Mouse (Mus musculus) CH12.LX (cell line): Measurements from ENCODE around the gene Katna1. TPM values are rescaled to one million over a fixed set of nuclear protein-coding genes. Genes with fewer than 3 reads are reported as not detected.

Source experiments
- DNase-seq: peaks from one replicate; pipeline ENCODE4 v3.0.0-alpha.2; 2013; ENCODE audit errors: extremely low read depth
- H3K27ac ChIP-seq: 2 replicates; pipeline ENCODE4 v1.5.1; 2012; ENCODE audit warnings: low read depth, mild to moderate bottlenecking, control low read depth, moderate library complexity; ENCODE audit not compliant: insufficient read depth
- H3K27me3 ChIP-seq: replicated peaks from 2 replicates; pipeline ENCODE3; 2012; ENCODE audit warnings: inconsistent platforms
- H3K36me3 ChIP-seq, 2 experiments: replicated peaks in 1 of 2; 2 replicates each; pipeline versions ENCODE3 to v1.6.1; 2012; ENCODE audit warnings: inconsistent platforms in 1 of 2, low read length in 1 of 2, mild to moderate bottlenecking in 1 of 2, mixed read lengths in 1 of 2, moderate library complexity in 1 of 2; ENCODE audit not compliant: control insufficient read depth in 1 of 2, insufficient read depth in 1 of 2
- H3K4me1 ChIP-seq, 2 experiments: 2 replicates each; pipeline ENCODE4 v1.6.1; 2012; ENCODE audit warnings: inconsistent platforms in 1 of 2, moderate library complexity in 1 of 2; ENCODE audit not compliant: insufficient read depth in 2 of 2, control insufficient read depth in 1 of 2
- H3K4me2 ChIP-seq: 2 replicates; pipeline ENCODE4 v1.6.1; 2012; ENCODE audit warnings: low read depth, mild to moderate bottlenecking, control low read depth; ENCODE audit not compliant: poor library complexity, insufficient read depth, severe bottlenecking
- H3K4me3 ChIP-seq, 3 experiments: fragments of 150-350 bp in 1 of 3; sonication (generic) in 1 of 3; replicated peaks in 1 of 3; 2 replicates each; pipeline versions ENCODE3 to v1.5.1; 2011 to 2012; ENCODE audit warnings: low read depth in 2 of 3, low read length in 2 of 3, mild to moderate bottlenecking in 2 of 3, moderate library complexity in 2 of 3, control low read depth in 1 of 3, improper control_type of control experiment in 1 of 3, inconsistent platforms in 1 of 3, mixed read lengths in 1 of 3; ENCODE audit not compliant: poor library complexity in 1 of 3
- H3K79me2 ChIP-seq: replicated peaks from 2 replicates; pipeline ENCODE4 v1.6.1; 2012; ENCODE audit warnings: mild to moderate bottlenecking, moderate library complexity; ENCODE audit not compliant: control insufficient read depth, poor library complexity, insufficient read depth, severe bottlenecking; ENCODE audit errors: extremely low read depth
- H3K9ac ChIP-seq: 2 replicates; pipeline ENCODE4 v1.6.1; 2012; ENCODE audit warnings: low read depth, mild to moderate bottlenecking, control low read depth, moderate library complexity; ENCODE audit not compliant: insufficient read depth
- H3K9me3 ChIP-seq: replicated peaks from 2 replicates; pipeline ENCODE3; 2012; ENCODE audit warnings: low read length, inconsistent platforms, mixed read lengths
- CHD1 ChIP-seq: IDR thresholded peaks from 2 replicates; pipeline ENCODE4 v1.6.1; 2012; ENCODE audit warnings: low read depth, low read length, improper control_type of control experiment, inconsistent platforms
- CHD2 ChIP-seq: IDR thresholded peaks from 2 replicates; pipeline ENCODE4 v1.6.1; 2011; ENCODE audit warnings: low read length, improper control_type of control experiment
- CTCF ChIP-seq, 2 experiments: IDR thresholded peaks in 1 of 2; conservative IDR thresholded peaks in 1 of 2; 2 replicates each; pipeline ENCODE4 v1.5.1; 2011 to 2012; ENCODE audit warnings: low read depth in 2 of 2, low read length in 2 of 2, improper control_type of control experiment in 1 of 2, inconsistent platforms in 1 of 2, mild to moderate bottlenecking in 1 of 2, moderate library complexity in 1 of 2
- E2F4 ChIP-seq: IDR thresholded peaks from 2 replicates; pipeline ENCODE4 v1.6.1; 2011; ENCODE audit warnings: low read depth, low read length, improper control_type of control experiment; ENCODE audit not compliant: insufficient replicate concordance
- ELF1 ChIP-seq: IDR thresholded peaks from 2 replicates; pipeline ENCODE4 v1.6.1; 2014; ENCODE audit warnings: low read depth, mild to moderate bottlenecking, inconsistent platforms, low read length, improper control_type of control experiment
- GABPA ChIP-seq: IDR thresholded peaks from 2 replicates; pipeline ENCODE4 v1.6.1; 2012; ENCODE audit warnings: low read depth, low read length, improper control_type of control experiment, inconsistent platforms; ENCODE audit not compliant: insufficient replicate concordance
- MAFK ChIP-seq: IDR thresholded peaks from 2 replicates; pipeline ENCODE4 v1.6.1; 2011; ENCODE audit warnings: low read length, improper control_type of control experiment; ENCODE audit not compliant: insufficient replicate concordance
- MAZ ChIP-seq: IDR thresholded peaks from 2 replicates; pipeline ENCODE4 v1.6.1; 2012; ENCODE audit warnings: low read depth, mild to moderate bottlenecking, inconsistent platforms, low read length, improper control_type of control experiment, moderate library complexity
- MXI1 ChIP-seq: IDR thresholded peaks from 2 replicates; pipeline ENCODE4 v1.6.1; 2011; ENCODE audit warnings: mild to moderate bottlenecking, low read depth, low read length, improper control_type of control experiment
- NRF1 ChIP-seq: IDR thresholded peaks from 2 replicates; pipeline ENCODE4 v1.6.1; 2014; ENCODE audit warnings: low read depth, mild to moderate bottlenecking, inconsistent platforms, low read length, improper control_type of control experiment, moderate library complexity
- PAX5 ChIP-seq: IDR thresholded peaks from 2 replicates; pipeline ENCODE4 v1.6.1; 2012; ENCODE audit warnings: low read length, inconsistent platforms, mixed read lengths
- POLR2AphosphoS2 ChIP-seq: IDR thresholded peaks from 2 replicates; pipeline ENCODE4 v1.6.1; 2011; ENCODE audit warnings: low read depth, low read length, improper control_type of control experiment
- RAD21 ChIP-seq: IDR thresholded peaks from 2 replicates; pipeline ENCODE4 v1.6.1; 2011; ENCODE audit warnings: low read depth, mild to moderate bottlenecking, low read length, improper control_type of control experiment, moderate library complexity
- TBP ChIP-seq: conservative IDR thresholded peaks from 2 replicates; pipeline ENCODE4 v1.6.1; 2011; ENCODE audit warnings: low read depth, low read length, improper control_type of control experiment
- TCF12 ChIP-seq: IDR thresholded peaks from 2 replicates; pipeline ENCODE4 v1.6.1; 2014; ENCODE audit warnings: low read depth, mild to moderate bottlenecking, inconsistent platforms, low read length, improper control_type of control experiment
- USF1 ChIP-seq: IDR thresholded peaks from 2 replicates; pipeline ENCODE4 v1.6.1; 2014; ENCODE audit warnings: low read depth, mild to moderate bottlenecking, inconsistent platforms, low read length, improper control_type of control experiment
- ZNF384 ChIP-seq: IDR thresholded peaks from 2 replicates; pipeline ENCODE4 v1.6.1; 2012; ENCODE audit warnings: low read depth, low read length, improper control_type of control experiment, inconsistent platforms
- dilution Hi-C: fragments of 300-500 bp; cut with MboI; formaldehyde crosslinking; loops from 2 replicates; pipeline ENCODE4 v1.14.3; 2020; ENCODE audit warnings: low sequenced_read_pairs; ENCODE audit not compliant: extremely low pct_unique_long_range_greater_than_20kb, extremely low pct_ligation_motif_present
- in situ Hi-C: fragments of 300-500 bp; cut with MboI; formaldehyde crosslinking; loops from 3 replicates; pipeline ENCODE4 v1.14.3; 2019; ENCODE audit warnings: low sequenced_read_pairs, low pct_ligation_motif_present, low pct_unique_long_range_greater_than_20kb, mixed read lengths
- polyA plus RNA-seq: library from polyadenylated mRNA; unstranded; fragments of >175 nt; gene quantifications from 2 replicates; pipeline ENCODE4 v1.2.1, GENCODE M21; 2012; ENCODE audit warnings: low read depth; ENCODE audit not compliant: insufficient read length
- total RNA-seq, 2 experiments: library from RNA; depleted of rRNA; stranded (reverse); fragments of 300-350 nt in 1 of 2; fragments of >200 nt in 1 of 2; gene quantifications; 2 replicates each; pipeline ENCODE4 v1.2.3; 2012 to 2014

The Katna1 gene
- total and polyA plus RNA-seq, 3 experiments, result 37.3 to 58.5 (median 47.4) TPM

- Histone ChIP-seq H3K4me1 (peaks cover 0 to 3% of the 10 kb centered on the region in 2 experiments; a peak in 1 of 4 replicates), H3K9ac (no peak overlapping the region), H3K36me3 (peaks cover 64 to 91% of the 10 kb centered on the region in 2 experiments), H3K27me3 (no peaks in the 10 kb centered on the region), H3K79me2 (no peaks in the 10 kb centered on the region), H3K9me3 (no peaks in the 10 kb centered on the region), H3K4me3 (no peak overlapping the region), H3K4me2 (no peak overlapping the region), H3K27ac (no peak overlapping the region)
- TF ChIP-seq TCF12 (no peak), CTCF (conservative IDR thresholded peaks at IDR 0.05 in 1 of 2, IDR thresholded peaks at IDR 0.05 in 1 of 2; ENCODE audit: low read depth in 2 of 2, low read length in 2 of 2) (no peak), MXI1 (no peak), USF1 (no peak), CHD1 (no peak), TBP (no peak), ELF1 (no peak), PAX5 (no peak), E2F4 (no peak), RAD21 (no peak), POLR2AphosphoS2 (no peak), MAFK (no peak), MAZ (no peak), NRF1 (no peak), ZNF384 (no peak), CHD2 (no peak)
- no peak for DNase-seq
- in situ Hi-C loops, result no loop called here
- dilution Hi-C loops, result no loop called here
Observed at GRCm38 (mm10) chr10:7772346-7772745, 46.5 kb downstream of the Katna1 start.

GRCm38 (mm10) chr10:7772769-7773168 lies 47.0 kb downstream of the Katna1 start:
- dilution Hi-C loops, result no loop called here
- H3K36me3 ChIP-seq, result peaks cover 64 to 90% of the 10 kb centered on the region in 2 experiments

More at GRCm38 (mm10) chr10:7772769-7773168, 47.0 kb downstream of the Katna1 start:
- DNase-seq, result no peak
- H3K4me3 ChIP-seq, result no peak overlapping the region
- no peak overlapping the region for H3K9ac ChIP-seq
- no peaks in the 10 kb centered on the region for H3K79me2 ChIP-seq
- no peaks in the 10 kb centered on the region for H3K27me3 ChIP-seq
- in situ Hi-C loops, result no loop called here
- H3K4me2 ChIP-seq, result no peak overlapping the region
- no peaks in the 10 kb centered on the region for H3K9me3 ChIP-seq
- no peak for TF ChIP-seq GABPA
- peaks cover 0 to 3% of the 10 kb centered on the region in 2 experiments; a peak in 1 of 4 replicates for H3K4me1 ChIP-seq
- no peak overlapping the region for H3K27ac ChIP-seq
